Mouse (Mus musculus) stomach, embryonic 15.5 days (tissue): ENCODE results near the gene Antxrl. TPM values are rescaled to one million over a fixed set of nuclear protein-coding genes. Genes with fewer than 3 reads are reported as not detected.

Source experiments
- ATAC-seq: fragments of 200-750 bp; cut with Nextera tagmentation; 2 replicates; pipeline ENCODE4 v1.8.0; 2017; ENCODE audit warnings: low read depth, moderate number of reproducible peaks, moderate TSS enrichment; ENCODE audit not compliant: insufficient read depth, low FRiP score
- H3K27ac ChIP-seq: fragments of 300-500 bp; sonication (generic); 2 replicates; pipeline ENCODE4 v1.5.1; 2015; ENCODE audit warnings: mild to moderate bottlenecking, inconsistent platforms
- H3K27me3 ChIP-seq: fragments of 300-500 bp; sonication (generic); replicated peaks from 2 replicates; pipeline ENCODE4 v1.6.1; 2015; ENCODE audit warnings: inconsistent platforms
- H3K36me3 ChIP-seq: fragments of 300-500 bp; sonication (generic); 2 replicates; pipeline ENCODE4 v1.6.1; 2015; ENCODE audit warnings: inconsistent platforms
- H3K4me1 ChIP-seq: fragments of 300-500 bp; sonication (generic); 2 replicates; pipeline ENCODE4 v1.6.1; 2015; ENCODE audit warnings: inconsistent platforms
- H3K4me2 ChIP-seq: fragments of 300-500 bp; sonication (generic); 2 replicates; pipeline ENCODE4 v1.6.1; 2015; ENCODE audit warnings: mild to moderate bottlenecking, inconsistent platforms
- H3K4me3 ChIP-seq: fragments of 300-500 bp; sonication (generic); replicated peaks from 2 replicates; pipeline ENCODE4 v1.5.1; 2015; ENCODE audit warnings: inconsistent platforms
- H3K9ac ChIP-seq: fragments of 300-500 bp; sonication (generic); 2 replicates; pipeline ENCODE4 v1.6.1; 2015; ENCODE audit warnings: inconsistent platforms
- H3K9me3 ChIP-seq: fragments of 300-500 bp; sonication (generic); 2 replicates; pipeline ENCODE4 v1.6.1; 2016; ENCODE audit warnings: inconsistent platforms
- WGBS: fragments of 180-500 bp; shearing (Covaris S2); methylation state at CpG from one replicate; pipeline ENCODE4 v1.1.7; 2015; 5-methylcytosine and 5-hydroxymethylcytosine counted together
- polyA plus RNA-seq: library from polyadenylated mRNA; unstranded; fragments of >200 nt; fragmentation: Nextera tagmentation; extraction: Ambion mirVana; gene quantifications from 2 replicates; pipeline ENCODE4 v1.2.1, GENCODE M21; 2015

Gene Antxrl
- polyA plus RNA-seq, 1 experiment from 2014 or later = not detected

- Histone ChIP-seq H3K36me3 (no peaks in the 10 kb centered on the region), H3K27ac (no peak overlapping the region), H3K4me1 (0 out of 2 replicates have a peak, but pooled peaks cover 5% of the 10 kb centered on the region), H3K9me3 (no peaks in the 10 kb centered on the region), H3K9ac (no peak overlapping the region), H3K27me3 (no peaks in the 10 kb centered on the region), H3K4me2 (no peak overlapping the region), H3K4me3 (no peak overlapping the region)
- ATAC-seq = no peak
- WGBS = 61% methylated on average over 4 of the region's 4 CpGs
These were observed 25.8 kb downstream of the Antxrl start for GRCm38 (mm10) chr14:34078293-34078692.

DNA sequence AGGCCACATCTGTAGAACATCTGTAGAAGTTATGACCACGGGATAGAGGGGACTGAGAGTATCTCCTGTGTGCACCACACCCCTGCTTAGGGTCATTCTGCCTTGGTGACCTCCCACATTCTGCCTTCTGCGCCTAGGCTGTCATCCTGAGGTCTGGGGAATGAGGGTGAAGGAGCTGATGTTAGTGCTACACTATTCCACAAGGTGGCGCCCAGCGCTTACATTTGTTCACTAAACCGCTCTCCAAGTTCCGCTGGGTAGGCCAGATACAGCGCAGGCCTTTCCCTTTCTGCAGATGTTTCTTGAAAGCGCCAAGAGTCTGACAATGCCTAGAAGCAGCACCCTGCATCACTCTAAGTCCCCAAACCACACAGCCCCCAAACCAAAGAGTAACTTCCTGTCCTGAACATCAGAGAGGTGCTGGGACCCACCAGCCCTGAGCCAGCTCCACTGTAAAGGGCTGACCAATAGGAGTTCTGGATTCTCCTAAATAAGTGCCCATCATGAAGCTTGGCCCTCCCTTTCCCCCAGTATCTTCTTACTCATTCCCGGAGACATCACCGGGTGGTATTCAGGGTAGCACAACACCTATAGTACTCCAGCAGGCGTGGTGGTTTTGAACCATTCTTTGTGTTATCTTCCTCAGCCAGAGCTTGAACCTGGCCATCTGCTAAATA lies 28.0 kb downstream of the Antxrl start:
- Histone ChIP-seq H3K9me3 (no peaks in the 10 kb centered on the region), H3K27me3 (no peaks in the 10 kb centered on the region), H3K27ac (no peak overlapping the region), H3K36me3 (no peaks in the 10 kb centered on the region), H3K4me3 (no peak overlapping the region), H3K9ac (no peak overlapping the region), H3K4me1 (no peaks in the 10 kb centered on the region; the same call in 1 of the 2 replicates), H3K4me2 (no peak overlapping the region)
- 11% methylated on average over 11 of the region's 11 CpGs for WGBS
- ATAC-seq = peak; percentile 61; the same call in 1 of the 2 replicates

DNA sequence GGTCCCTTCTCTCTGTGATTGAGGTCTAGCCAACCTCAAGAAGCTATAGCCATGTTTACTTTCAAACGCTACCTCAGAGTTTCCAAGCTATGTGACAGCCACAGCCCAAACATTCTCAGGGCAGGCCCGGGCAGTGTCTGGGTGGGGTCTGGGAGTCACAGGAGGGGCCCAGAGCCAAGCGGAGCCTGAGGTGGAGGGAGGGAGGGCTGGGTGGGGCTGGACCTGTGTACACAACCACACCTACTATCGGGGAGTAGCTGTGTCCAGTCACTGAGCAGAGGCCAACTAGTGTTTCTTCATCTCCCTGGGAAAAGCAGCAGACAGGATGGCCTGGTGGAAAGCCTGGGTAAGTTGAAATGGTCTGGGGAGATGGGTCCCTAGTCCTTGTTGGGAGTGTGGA lies 33.2 kb downstream of the Antxrl start, which contains the start of gene Anxa8:
Gene Anxa8 (plus strand): TSS at position 251 of the 400 bp plus-strand sequence.
- Histone ChIP-seq H3K4me2 (peak within 1 kb of the TSS; percentile 9), H3K4me3 (peak within 1 kb of the TSS; percentile 16), H3K36me3 (no peaks in the 10 kb centered on the region), H3K9me3 (no peaks in the 10 kb centered on the region), H3K27ac (peak within 1 kb of the TSS; percentile 57), H3K9ac (no peak within 1 kb of the TSS), H3K27me3 (no peaks in the 10 kb centered on the region), H3K4me1 (no peaks in the 10 kb centered on the region; the same call in 1 of the 2 replicates)
- peak; percentile 83 for ATAC-seq
- 28% methylated on average over 4 of the region's 4 CpGs for WGBS

DNA sequence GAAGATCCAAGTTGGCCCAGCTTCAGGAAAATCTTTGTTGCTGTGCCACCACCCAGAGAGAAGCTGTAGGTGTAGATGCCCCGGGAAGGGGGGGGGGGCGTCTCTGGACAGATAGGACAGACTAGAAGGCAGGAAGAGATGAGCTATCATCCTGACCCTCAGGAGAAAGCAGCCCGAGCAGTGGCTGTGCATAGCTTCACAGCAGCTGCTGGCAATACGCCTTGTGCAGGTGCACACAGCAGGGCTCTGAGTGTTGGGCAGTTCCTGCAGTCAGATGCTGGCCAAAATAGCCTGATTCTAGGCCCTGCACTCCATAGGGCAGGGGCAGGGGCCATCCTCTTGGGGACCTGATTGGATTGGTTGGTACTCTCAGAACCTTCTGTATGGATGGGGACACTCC lies 34.3 kb downstream of the Antxrl start:
- 67% methylated on average over 4 of the region's 4 CpGs for WGBS
- H3K4me2 ChIP-seq = peak overlapping the region; percentile 6; the same call in 1 of the 2 replicates
- H3K27ac ChIP-seq = no peak overlapping the region
- no peaks in the 10 kb centered on the region for H3K36me3 ChIP-seq
- H3K4me3 ChIP-seq = peak overlapping the region; percentile 16
- H3K27me3 ChIP-seq = no peaks in the 10 kb centered on the region
- no peak overlapping the region for H3K9ac ChIP-seq
- ATAC-seq = no peak
- no peaks in the 10 kb centered on the region; the same call in 1 of the 2 replicates for H3K4me1 ChIP-seq
- H3K9me3 ChIP-seq = no peaks in the 10 kb centered on the region

- Histone ChIP-seq H3K4me2 (peak overlapping the region; percentile 6; the same call in 1 of the 2 replicates), H3K36me3 (no peaks in the 10 kb centered on the region), H3K9ac (no peak overlapping the region), H3K27ac (no peak overlapping the region), H3K4me3 (no peak overlapping the region), H3K9me3 (no peaks in the 10 kb centered on the region), H3K27me3 (no peaks in the 10 kb centered on the region), H3K4me1 (no peaks in the 10 kb centered on the region; the same call in 1 of the 2 replicates)
- ATAC-seq = no peak
- WGBS = 72% methylated on average over 2 of the region's 2 CpGs
These were observed 35.4 kb downstream of the Antxrl start for GRCm38 (mm10) chr14:34087856-34088398.

DNA sequence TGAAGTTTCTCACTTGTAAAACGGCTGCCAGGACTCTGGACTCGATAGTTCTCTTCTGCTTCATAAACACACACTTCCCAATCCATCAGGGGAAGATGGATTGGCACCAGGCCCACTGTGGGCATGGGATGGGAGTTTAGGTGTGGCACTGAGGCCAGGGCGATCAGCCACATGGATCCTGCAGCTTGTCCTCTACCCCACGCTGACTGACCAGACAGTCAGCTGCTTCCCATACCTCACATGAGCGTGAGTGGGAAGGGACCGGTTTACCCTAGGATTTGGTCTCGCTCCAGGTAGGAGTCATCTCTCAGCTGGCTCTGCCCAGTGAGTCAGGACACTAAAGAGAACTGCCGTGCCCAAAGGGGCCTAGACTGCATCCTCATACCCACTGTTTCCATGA lies 37.3 kb downstream of the Antxrl start:
- no peak for ATAC-seq
- WGBS = 81% methylated on average over 8 of the region's 8 CpGs

DNA sequence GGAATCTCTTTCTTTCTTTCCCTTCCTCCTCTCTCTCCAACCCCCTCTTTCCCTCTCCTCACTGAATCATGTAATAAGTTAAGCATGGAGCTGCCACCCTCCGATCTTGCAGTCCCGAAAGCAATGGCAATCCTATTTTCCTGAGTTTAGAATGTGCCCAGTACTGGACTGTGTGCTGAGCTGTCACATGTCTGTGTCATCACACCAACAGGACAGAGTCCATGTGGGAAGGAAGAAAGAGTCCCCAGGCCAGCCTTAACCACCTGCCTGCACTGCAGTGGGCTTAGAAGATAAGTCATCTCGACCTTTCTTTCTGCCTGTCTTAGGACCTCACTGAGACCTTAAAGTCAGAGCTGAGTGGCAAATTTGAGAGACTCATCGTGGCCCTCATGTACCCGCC lies 39.0 kb downstream of the Antxrl start:
- WGBS = 72% methylated on average over 5 of the region's 5 CpGs
- H3K4me1 ChIP-seq = no peaks in the 10 kb centered on the region
- no peak overlapping the region for H3K4me3 ChIP-seq
- H3K27me3 ChIP-seq = no peaks in the 10 kb centered on the region
- H3K4me2 ChIP-seq = no peak overlapping the region
- H3K9me3 ChIP-seq = no peaks in the 10 kb centered on the region
- no peaks in the 10 kb centered on the region for H3K36me3 ChIP-seq
- ATAC-seq = no peak
- H3K27ac ChIP-seq = no peak overlapping the region
- no peak overlapping the region for H3K9ac ChIP-seq

More for the DNA sequence above, 37.3 kb downstream of the Antxrl start:
- no peak overlapping the region for H3K4me2 ChIP-seq
- no peaks in the 10 kb centered on the region for H3K36me3 ChIP-seq
- no peaks in the 10 kb centered on the region for H3K27me3 ChIP-seq
- H3K27ac ChIP-seq = no peak overlapping the region
- no peaks in the 10 kb centered on the region for H3K9me3 ChIP-seq
- no peaks in the 10 kb centered on the region; the same call in 1 of the 2 replicates for H3K4me1 ChIP-seq
- H3K4me3 ChIP-seq = no peak overlapping the region
- no peak overlapping the region for H3K9ac ChIP-seq

- Histone ChIP-seq H3K4me2 (no peak overlapping the region), H3K36me3 (no peaks in the 10 kb centered on the region), H3K27me3 (no peaks in the 10 kb centered on the region), H3K27ac (no peak overlapping the region), H3K9ac (no peak overlapping the region), H3K4me1 (no peaks in the 10 kb centered on the region), H3K9me3 (no peaks in the 10 kb centered on the region), H3K4me3 (no peak overlapping the region)
- 86% methylated on average over 1 of the region's 1 CpGs for WGBS
- no peak for ATAC-seq
These were observed 40.3 kb downstream of the Antxrl start for GRCm38 (mm10) chr14:34092856-34093255.

GRCm38 (mm10) chr14:34096161-34096560 lies 43.7 kb downstream of the Antxrl start:
- no peak overlapping the region for H3K9ac ChIP-seq
- H3K9me3 ChIP-seq = no peaks in the 10 kb centered on the region
- no peaks in the 10 kb centered on the region for H3K27me3 ChIP-seq
- 83% methylated on average over 5 of the region's 5 CpGs for WGBS
- no peak overlapping the region for H3K4me3 ChIP-seq
- no peak for ATAC-seq
- no peaks in the 10 kb centered on the region for H3K36me3 ChIP-seq
- H3K4me2 ChIP-seq = no peak overlapping the region
- H3K27ac ChIP-seq = no peak overlapping the region
- H3K4me1 ChIP-seq = no peaks in the 10 kb centered on the region

DNA sequence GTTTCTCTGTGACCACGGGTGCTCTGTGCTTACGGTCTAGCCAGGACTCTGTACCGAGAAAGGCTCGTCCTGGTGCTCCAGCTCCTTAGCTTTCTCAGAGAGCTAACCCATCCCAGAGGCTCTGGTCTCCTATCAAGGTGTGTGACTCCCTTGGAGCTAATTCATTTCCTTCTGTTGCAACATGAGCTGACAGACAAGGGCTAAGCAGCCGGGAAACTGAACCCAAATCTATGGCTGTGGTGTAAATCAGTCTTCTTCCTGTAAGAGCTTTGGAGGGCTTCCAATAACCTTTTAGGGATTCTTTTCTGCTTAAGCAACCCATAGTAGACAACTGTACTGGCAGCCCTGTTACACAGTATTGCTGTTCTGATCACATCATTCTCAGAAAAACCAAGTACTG lies 50.1 kb downstream of the Antxrl start, which contains the start of gene A630023A22Rik:
Gene A630023A22Rik (minus strand): TSS at position 154 of the 400 bp plus-strand sequence.
- Histone ChIP-seq H3K27ac (no peak within 1 kb of the TSS), H3K27me3 (no peaks in the 10 kb centered on the region), H3K36me3 (no peaks in the 10 kb centered on the region), H3K9ac (no peak within 1 kb of the TSS), H3K4me2 (no peak within 1 kb of the TSS), H3K9me3 (no peaks in the 10 kb centered on the region), H3K4me1 (no peaks in the 10 kb centered on the region), H3K4me3 (no peak within 1 kb of the TSS)
- WGBS = 50% methylated on average over 5 of the region's 5 CpGs
- ATAC-seq = no peak

DNA sequence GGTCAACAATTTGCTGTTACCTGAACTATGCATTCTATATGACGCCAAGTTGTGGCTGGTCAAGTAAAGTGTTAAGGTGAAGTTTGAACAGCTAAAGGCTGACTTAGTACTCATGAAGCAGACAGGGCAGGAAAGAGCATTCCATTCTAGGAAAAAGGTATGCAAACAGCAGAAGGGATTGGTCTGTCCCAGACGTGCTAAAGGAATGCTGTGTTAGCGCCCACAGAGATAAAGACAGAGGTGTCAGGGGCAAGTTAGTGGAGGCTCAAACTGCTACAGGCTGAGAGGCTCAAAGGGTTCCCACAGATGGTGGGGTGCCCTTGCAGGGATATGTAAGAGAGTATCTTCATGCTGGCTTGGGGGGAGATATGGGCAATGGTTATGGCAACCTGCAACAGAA lies 51.3 kb downstream of the Antxrl start:
- Histone ChIP-seq H3K9me3 (no peaks in the 10 kb centered on the region), H3K27me3 (no peaks in the 10 kb centered on the region), H3K36me3 (no peaks in the 10 kb centered on the region), H3K4me2 (no peak overlapping the region), H3K4me1 (no peaks in the 10 kb centered on the region), H3K4me3 (no peak overlapping the region), H3K27ac (no peak overlapping the region), H3K9ac (no peak overlapping the region)
- whole genome bisulfite sequencing = 50% methylated on average over 3 of the region's 3 CpGs
- ATAC-seq = no peak

DNA sequence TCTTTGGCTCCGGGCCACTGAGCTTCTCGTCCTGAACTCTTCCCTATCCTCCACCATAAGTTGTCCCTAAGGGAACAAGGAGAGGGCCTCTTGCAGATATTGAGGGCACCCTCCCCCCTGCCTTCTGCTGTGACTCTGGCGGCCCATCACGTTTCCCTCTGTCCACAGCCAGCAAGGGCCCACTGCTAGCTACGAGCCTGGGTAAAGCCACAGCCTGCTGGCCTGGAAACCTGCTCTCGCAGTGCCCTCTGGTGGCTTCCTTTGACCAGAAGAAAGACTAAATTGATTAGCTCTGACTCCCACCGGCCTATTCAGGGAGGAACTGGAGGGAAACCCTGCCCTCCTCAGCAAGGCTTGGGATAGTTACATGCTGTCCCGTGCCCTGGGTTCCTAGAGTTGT lies 52.4 kb downstream of the Antxrl start:
- Histone ChIP-seq H3K36me3 (no peaks in the 10 kb centered on the region), H3K4me2 (no peak overlapping the region), H3K9ac (no peak overlapping the region), H3K4me3 (no peak overlapping the region), H3K27ac (no peak overlapping the region), H3K4me1 (no peaks in the 10 kb centered on the region), H3K9me3 (no peaks in the 10 kb centered on the region), H3K27me3 (no peaks in the 10 kb centered on the region)
- 23% methylated on average over 8 of the region's 8 CpGs for WGBS
- ATAC-seq = peak; percentile 49; the same call in 1 of the 2 replicates
